Mouse (Mus musculus) cerebellum, adult 2 months (tissue): ENCODE data around the gene Ahdc1.

ENCODE experiments used
- CTCF ChIP-seq: fragments of 200-500 bp; IDR thresholded peaks from 2 replicates; pipeline ENCODE4 v1.5.1; 2011; ENCODE audit warnings: low read depth, mild to moderate bottlenecking, control low read depth, low read length, moderate library complexity, borderline replicate concordance; ENCODE audit not compliant: insufficient read depth
- POLR2A ChIP-seq: fragments of 200-500 bp; IDR thresholded peaks from 2 replicates; pipeline ENCODE4 v1.6.1; 2011; ENCODE audit warnings: low read length, control low read depth, borderline replicate concordance; ENCODE audit not compliant: insufficient read depth

DNA sequence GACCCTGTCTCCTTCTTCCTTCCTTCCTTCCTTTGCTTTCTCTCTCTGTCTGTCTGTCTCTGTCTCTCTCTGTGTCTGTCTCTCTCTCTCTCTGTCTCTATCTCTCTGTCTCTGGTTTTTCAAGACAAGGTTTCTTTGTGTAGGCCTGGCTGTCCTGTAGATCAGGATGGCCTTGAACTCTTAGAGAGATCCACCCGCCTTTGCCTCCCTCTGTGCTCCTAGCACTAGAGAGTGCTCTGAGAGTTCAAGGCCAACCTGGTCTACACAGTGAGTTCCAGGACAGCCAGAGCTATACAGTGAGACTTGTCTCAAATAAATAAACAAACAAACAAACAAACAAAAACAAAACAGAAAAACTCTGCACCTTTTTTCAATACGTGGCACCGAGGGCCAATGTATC, 47.0 kb upstream of the Ahdc1 start:
- TF ChIP-seq CTCF, result no peak
- TF ChIP-seq POLR2A, result no peak
